Mouse (Mus musculus): Measurements from ENCODE around the gene Add2. TPM values are rescaled to one million over a fixed set of nuclear protein-coding genes. Genes with fewer than 3 reads are reported as not detected.
A peak's percentile ranks its signal among the peaks of the same experiment; 100 is the strongest.

Add2 gene
- polyA plus RNA-seq, 1 experiment from 2014 or later: 64.5 TPM

DNA sequence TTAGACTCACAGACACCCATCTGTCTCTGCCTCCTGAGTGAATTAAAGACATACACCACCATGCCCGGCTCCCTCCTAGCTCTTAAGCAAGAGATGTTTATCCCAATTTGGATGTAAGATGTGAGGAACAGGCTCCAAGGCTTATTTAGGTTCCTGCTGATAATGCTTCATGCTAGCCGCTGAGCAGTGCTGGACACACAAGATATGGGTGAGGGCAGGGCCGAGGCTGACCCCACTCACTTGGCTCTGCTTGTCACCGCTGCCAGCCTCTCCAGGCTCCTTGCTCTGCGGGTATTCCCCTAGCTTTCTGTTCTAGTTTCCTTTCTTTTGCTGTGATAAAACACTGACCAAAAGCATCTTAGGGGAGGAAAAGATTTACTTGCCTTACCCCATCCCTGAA lies 25.1 kb downstream of the Add2 start:
- Histone ChIP-seq H3K4me2 (no peak overlapping the region), H3K36me3 (ENCODE audit: control insufficient read depth, insufficient read depth, low read length) (no peaks in the 10 kb centered on the region), H3K27me3 (ENCODE audit: control insufficient read depth, insufficient read depth, low read length) (no peaks in the 10 kb centered on the region), H3K9ac (ENCODE audit: low read length) (peak overlapping the region; percentile 46; the same call in 1 of the 2 replicates), H3K4me1 (ENCODE audit: control insufficient read depth, insufficient read depth, low read length) (peaks cover 50% of the 10 kb centered on the region), H3K27ac (ENCODE audit: low read depth, low read length) (peak overlapping the region; percentile 87), H3K4me3 (ENCODE audit: low read depth, low read length) (no peak overlapping the region), H3K9me3 (ENCODE audit: control insufficient read depth, low read length) (no peaks in the 10 kb centered on the region)
- DNase-seq (ENCODE audit: low spot score, missing footprints) (no peak), ATAC-seq (ENCODE audit: low FRiP score) (no peak)
- WGBS: 67% methylated on average over 5 of the region's 5 CpGs

GRCm38 (mm10) chr6:86058475-86058874 lies 30.0 kb downstream of the Add2 start:
- Histone ChIP-seq H3K4me3 (ENCODE audit: low read depth, low read length) (no peak overlapping the region), H3K27me3 (ENCODE audit: control insufficient read depth, insufficient read depth, low read length) (no peaks in the 10 kb centered on the region; the same call in 1 of the 2 replicates), H3K27ac (ENCODE audit: low read depth, low read length) (peak overlapping the region; percentile 89), H3K36me3 (ENCODE audit: control insufficient read depth, insufficient read depth, low read length) (no peaks in the 10 kb centered on the region), H3K9ac (ENCODE audit: low read length) (no peak overlapping the region), H3K4me2 (no peak overlapping the region), H3K9me3 (ENCODE audit: control insufficient read depth, low read length) (no peaks in the 10 kb centered on the region), H3K4me1 (ENCODE audit: control insufficient read depth, insufficient read depth, low read length) (peaks cover 52% of the 10 kb centered on the region)
- DNase-seq (ENCODE audit: low spot score, missing footprints) (no peak), ATAC-seq (ENCODE audit: low FRiP score) (peak; percentile 31)
- 7% methylated on average over 1 of the region's 1 CpGs for WGBS

- H3K4me3 ChIP-seq (ENCODE audit: low read depth, low read length): no peak overlapping the region
- H3K27me3 ChIP-seq (ENCODE audit: control insufficient read depth, insufficient read depth, low read length): no peaks in the 10 kb centered on the region; the same call in 1 of the 2 replicates
- H3K4me1 ChIP-seq (ENCODE audit: control insufficient read depth, insufficient read depth, low read length): peaks cover 55% of the 10 kb centered on the region
- WGBS: 19% methylated on average over 7 of the region's 7 CpGs
- no peaks in the 10 kb centered on the region for H3K36me3 ChIP-seq (ENCODE audit: control insufficient read depth, insufficient read depth, low read length)
- peak overlapping the region; percentile 34; the same call in 1 of the 2 replicates for H3K4me2 ChIP-seq
- ATAC-seq (ENCODE audit: low FRiP score) (peak; percentile 96), DNase-seq (ENCODE audit: low spot score, missing footprints) (peak; percentile 93)
- peak overlapping the region; percentile 44 for H3K9ac ChIP-seq (ENCODE audit: low read length)
- H3K27ac ChIP-seq (ENCODE audit: low read depth, low read length): peak overlapping the region; percentile 89
- H3K9me3 ChIP-seq (ENCODE audit: control insufficient read depth, low read length): no peaks in the 10 kb centered on the region
Observed at GRCm38 (mm10) chr6:86059151-86059853, 30.8 kb downstream of the Add2 start.

GRCm38 (mm10) chr6:86060170-86060569 lies 31.7 kb downstream of the Add2 start:
- Histone ChIP-seq H3K4me3 (ENCODE audit: low read depth, low read length) (no peak overlapping the region), H3K27me3 (ENCODE audit: control insufficient read depth, insufficient read depth, low read length) (no peaks in the 10 kb centered on the region; the same call in 1 of the 2 replicates), H3K9me3 (ENCODE audit: control insufficient read depth, low read length) (no peaks in the 10 kb centered on the region), H3K4me2 (0 out of 2 replicates have a peak overlapping the region, but pooled peaks have one; percentile 7), H3K9ac (ENCODE audit: low read length) (no peak overlapping the region), H3K27ac (ENCODE audit: low read depth, low read length) (peak overlapping the region; percentile 89), H3K4me1 (ENCODE audit: control insufficient read depth, insufficient read depth, low read length) (peaks cover 63% of the 10 kb centered on the region), H3K36me3 (ENCODE audit: control insufficient read depth, insufficient read depth, low read length) (no peaks in the 10 kb centered on the region)
- 90% methylated on average over 3 of the region's 3 CpGs for WGBS
- ATAC-seq (ENCODE audit: low FRiP score): no peak
- no peak for DNase-seq (ENCODE audit: low spot score, missing footprints)

DNA sequence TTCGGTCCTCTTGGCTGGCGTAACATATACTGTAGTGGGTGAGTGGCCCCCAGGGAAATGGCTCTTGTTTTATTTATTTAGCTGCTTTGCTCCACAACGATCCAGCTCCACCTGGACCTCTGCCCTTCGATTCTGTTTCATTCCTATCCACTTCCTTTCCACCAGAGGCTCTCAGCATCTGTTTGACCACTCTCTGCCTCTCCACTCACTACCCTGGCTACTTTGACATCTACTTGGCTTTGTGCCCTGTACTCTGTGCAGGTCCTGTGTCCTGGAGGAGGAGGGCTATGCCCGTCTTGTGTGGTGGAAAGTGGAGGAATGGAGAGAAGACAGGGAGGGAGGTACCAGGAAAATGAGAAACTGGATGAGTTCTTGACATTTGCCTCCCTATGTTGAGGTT lies 33.7 kb downstream of the Add2 start:
- no peak overlapping the region for H3K9ac ChIP-seq (ENCODE audit: low read length)
- WGBS: 74% methylated on average over 5 of the region's 5 CpGs
- peak overlapping the region; percentile 59 for H3K27ac ChIP-seq (ENCODE audit: low read depth, low read length)
- ATAC-seq (ENCODE audit: low FRiP score): no peak
- no peak overlapping the region for H3K4me3 ChIP-seq (ENCODE audit: low read depth, low read length)
- no peaks in the 10 kb centered on the region; the same call in 1 of the 2 replicates for H3K27me3 ChIP-seq (ENCODE audit: control insufficient read depth, insufficient read depth, low read length)
- no peak overlapping the region for H3K4me2 ChIP-seq
- no peaks in the 10 kb centered on the region for H3K36me3 ChIP-seq (ENCODE audit: control insufficient read depth, insufficient read depth, low read length)
- H3K4me1 ChIP-seq (ENCODE audit: control insufficient read depth, insufficient read depth, low read length): peaks cover 74% of the 10 kb centered on the region
- H3K9me3 ChIP-seq (ENCODE audit: control insufficient read depth, low read length): no peaks in the 10 kb centered on the region
- no peak for DNase-seq (ENCODE audit: low spot score, missing footprints)

- Histone ChIP-seq H3K4me2 (no peak overlapping the region), H3K9me3 (ENCODE audit: control insufficient read depth, low read length) (no peaks in the 10 kb centered on the region), H3K27ac (ENCODE audit: low read depth, low read length) (peak overlapping the region; percentile 59), H3K4me3 (ENCODE audit: low read depth, low read length) (no peak overlapping the region), H3K9ac (ENCODE audit: low read length) (no peak overlapping the region), H3K36me3 (ENCODE audit: control insufficient read depth, insufficient read depth, low read length) (no peaks in the 10 kb centered on the region), H3K27me3 (ENCODE audit: control insufficient read depth, insufficient read depth, low read length) (no peaks in the 10 kb centered on the region; the same call in 1 of the 2 replicates), H3K4me1 (ENCODE audit: control insufficient read depth, insufficient read depth, low read length) (peaks cover 70% of the 10 kb centered on the region)
- WGBS: 74% methylated on average over 2 of the region's 2 CpGs
- no peak for ATAC-seq (ENCODE audit: low FRiP score)
- no peak for DNase-seq (ENCODE audit: low spot score, missing footprints)
Observed at GRCm38 (mm10) chr6:86062684-86063083, 34.2 kb downstream of the Add2 start.

GRCm38 (mm10) chr6:86064318-86065016 lies 36.0 kb downstream of the Add2 start:
- peaks cover 56% of the 10 kb centered on the region for H3K4me1 ChIP-seq (ENCODE audit: control insufficient read depth, insufficient read depth, low read length)
- H3K27me3 ChIP-seq (ENCODE audit: control insufficient read depth, insufficient read depth, low read length): no peaks in the 10 kb centered on the region; the same call in 1 of the 2 replicates
- H3K27ac ChIP-seq (ENCODE audit: low read depth, low read length): peak overlapping the region; percentile 77
- H3K4me3 ChIP-seq (ENCODE audit: low read depth, low read length): no peak overlapping the region
- no peaks in the 10 kb centered on the region for H3K9me3 ChIP-seq (ENCODE audit: control insufficient read depth, low read length)
- ATAC-seq (ENCODE audit: low FRiP score): peak; percentile 78
- 19% methylated on average over 6 of the region's 6 CpGs for WGBS
- H3K36me3 ChIP-seq (ENCODE audit: control insufficient read depth, insufficient read depth, low read length): no peaks in the 10 kb centered on the region
- H3K9ac ChIP-seq (ENCODE audit: low read length): no peak overlapping the region
- peak; percentile 89 for DNase-seq (ENCODE audit: low spot score, missing footprints)
- no peak overlapping the region for H3K4me2 ChIP-seq

GRCm38 (mm10) chr6:86066727-86067126 lies 38.2 kb downstream of the Add2 start:
- DNase-seq (ENCODE audit: low spot score, missing footprints) (no peak), ATAC-seq (ENCODE audit: low FRiP score) (no peak)
- peaks cover 40% of the 10 kb centered on the region for H3K4me1 ChIP-seq (ENCODE audit: control insufficient read depth, insufficient read depth, low read length)
- 91% methylated on average over 6 of the region's 6 CpGs for WGBS
- no peaks in the 10 kb centered on the region for H3K9me3 ChIP-seq (ENCODE audit: control insufficient read depth, low read length)
- no peak overlapping the region for H3K27ac ChIP-seq (ENCODE audit: low read depth, low read length)
- H3K4me3 ChIP-seq (ENCODE audit: low read depth, low read length): no peak overlapping the region
- H3K36me3 ChIP-seq (ENCODE audit: control insufficient read depth, insufficient read depth, low read length): no peaks in the 10 kb centered on the region
- no peak overlapping the region for H3K9ac ChIP-seq (ENCODE audit: low read length)
- no peak overlapping the region for H3K4me2 ChIP-seq
- no peaks in the 10 kb centered on the region; the same call in 1 of the 2 replicates for H3K27me3 ChIP-seq (ENCODE audit: control insufficient read depth, insufficient read depth, low read length)

DNA sequence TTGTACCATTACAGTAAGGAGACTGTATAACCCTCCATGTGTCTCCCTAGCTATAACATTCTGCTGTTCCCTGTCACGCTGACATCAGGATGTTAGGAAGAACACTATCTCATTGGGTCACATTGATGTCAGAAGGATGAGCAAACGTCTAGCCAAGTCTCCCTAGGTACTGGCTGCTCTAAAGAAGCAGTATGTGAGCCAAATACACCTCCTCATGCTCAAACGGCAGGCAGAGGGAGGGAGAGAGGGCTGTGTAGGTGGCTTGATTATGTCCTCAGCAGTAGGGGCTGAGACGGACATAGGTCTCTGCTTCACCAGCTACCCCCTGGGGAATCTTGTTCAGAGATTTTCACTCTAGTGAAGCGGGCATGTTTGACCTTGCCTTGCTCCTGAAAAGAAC lies 38.7 kb downstream of the Add2 start:
- H3K9me3 ChIP-seq (ENCODE audit: control insufficient read depth, low read length): no peaks in the 10 kb centered on the region
- WGBS: 56% methylated on average over 5 of the region's 5 CpGs
- no peak overlapping the region for H3K4me3 ChIP-seq (ENCODE audit: low read depth, low read length)
- no peak overlapping the region for H3K9ac ChIP-seq (ENCODE audit: low read length)
- H3K27ac ChIP-seq (ENCODE audit: low read depth, low read length): no peak overlapping the region
- no peaks in the 10 kb centered on the region; the same call in 1 of the 2 replicates for H3K27me3 ChIP-seq (ENCODE audit: control insufficient read depth, insufficient read depth, low read length)
- ATAC-seq (ENCODE audit: low FRiP score) (no peak), DNase-seq (ENCODE audit: low spot score, missing footprints) (no peak)
- H3K4me1 ChIP-seq (ENCODE audit: control insufficient read depth, insufficient read depth, low read length): peaks cover 35% of the 10 kb centered on the region
- no peaks in the 10 kb centered on the region for H3K36me3 ChIP-seq (ENCODE audit: control insufficient read depth, insufficient read depth, low read length)
- H3K4me2 ChIP-seq: no peak overlapping the region

Data from midbrain, embryonic 11.5 days (tissue).